In genomic region chr6:59030037-59030436, GRCm38 (mm10) we compare ENCODE assay signal across 25 mouse cellular contexts. TPM values are rescaled to one million over a fixed set of nuclear protein-coding genes. Genes with fewer than 3 reads are reported as not detected.
DNase-seq lines count a peak whose midpoint lies in the region; ATAC-seq and TF ChIP-seq lines count a peak whose summit lies in the region.
"Had no signal": no experiment of that assay in that cellular context is flagged by ENCODE, and none has a peak within 500 bp of the region (broad histone marks: within the 10 kb centered on the region; RNA-seq: fewer than 3 reads in every experiment).

No protein-coding gene starts in this region.

- TF ChIP-seq CTCF in lung, postnatal 0 days (IDR thresholded peaks at IDR 0.05): no peak

- H3K27ac ChIP-seq in lung, postnatal 0 days (ENCODE audit: low read length): no peak overlapping the region
- H3K27ac ChIP-seq: embryonic facial prominence, embryonic 10.5 days; embryonic facial prominence, embryonic 12.5 days; forebrain, embryonic 10.5 days; forebrain, embryonic 12.5 days had no signal

- H3K4me1 ChIP-seq in lung, postnatal 0 days (ENCODE audit: insufficient read depth, low read depth, low read length): peaks cover 5% of the 10 kb centered on the region; the same call in 1 of the 2 replicates
- H3K4me1 ChIP-seq: embryonic facial prominence, embryonic 10.5 days; embryonic facial prominence, embryonic 12.5 days; forebrain, embryonic 10.5 days; forebrain, embryonic 12.5 days had no signal

- H3K9me3 ChIP-seq in lung, postnatal 0 days (ENCODE audit: low read length): no peaks in the 10 kb centered on the region
- H3K9me3 ChIP-seq: embryonic facial prominence, embryonic 10.5 days; embryonic facial prominence, embryonic 12.5 days; forebrain, embryonic 10.5 days; forebrain, embryonic 12.5 days had no signal

- H3K4me2 ChIP-seq in lung, postnatal 0 days (replicated peaks; ENCODE audit: low read depth, low read length): no peak overlapping the region
- H3K4me2 ChIP-seq: embryonic facial prominence, embryonic 12.5 days; forebrain, embryonic 12.5 days had no signal

- no peaks in the 10 kb centered on the region for H3K36me3 ChIP-seq in lung, postnatal 0 days (ENCODE audit: insufficient read depth, low read length)
- H3K36me3 ChIP-seq: embryonic facial prominence, embryonic 10.5 days; embryonic facial prominence, embryonic 12.5 days; forebrain, embryonic 10.5 days; forebrain, embryonic 12.5 days had no signal

- no peak overlapping the region for H3K4me3 ChIP-seq in lung, postnatal 0 days (ENCODE audit: low read depth, low read length)
- H3K4me3 ChIP-seq: embryonic facial prominence, embryonic 10.5 days; embryonic facial prominence, embryonic 12.5 days; forebrain, embryonic 10.5 days; forebrain, embryonic 12.5 days had no signal

- no peak for TF ChIP-seq EP300 in lung, postnatal 0 days (IDR thresholded peaks at IDR 0.05)

- ATAC-seq in lung, postnatal 0 days: no peak
- ATAC-seq: activated CD4-positive, CD25-positive, alpha-beta regulatory T cell, adult 4 months; forebrain, embryonic 14.5 days; forebrain, embryonic 16.5 days; Patski had no signal

- H3K27me3 ChIP-seq in lung, postnatal 0 days (replicated peaks; ENCODE audit: insufficient read depth, low read length): no peaks in the 10 kb centered on the region
- H3K27me3 ChIP-seq: embryonic facial prominence, embryonic 12.5 days; forebrain, embryonic 12.5 days; Patski had no signal

- no peak overlapping the region for H3K9ac ChIP-seq in lung, postnatal 0 days (replicated peaks; ENCODE audit: low read depth)
- H3K9ac ChIP-seq: embryonic facial prominence, embryonic 12.5 days; forebrain, embryonic 12.5 days had no signal

- peak; percentile 37 for DNase-seq in lung, postnatal 0 days (ENCODE audit: low spot score)
- no peak for DNase-seq in lung, postnatal 25 days (ENCODE audit: low spot score)
- DNase-seq in 416B (ENCODE audit: low read depth) (peak; percentile 43), adipocyte (ENCODE audit: low spot score) (peak; percentile 51)
- DNase-seq in fat pad, adult 2 months (ENCODE audit: extremely low read depth, low read depth, low spot score): peak; percentile 69
- DNase-seq in adrenal gland, adult 18-20 months (ENCODE audit: low spot score in 2 of 2): no peak
- no peak for DNase-seq in thymus, postnatal 36 days
- no peak for DNase-seq in gastrocnemius, adult 18-20 months (ENCODE audit: low spot score)
- DNase-seq: adrenal gland, adult 8-10 months; adrenal gland, postnatal 14 days; adrenal gland, postnatal 36 days; cerebellum, adult 11-12 months; cerebellum, adult 2 months; cerebellum, adult 9-10 months; cerebellum, postnatal 10 days; cerebellum, postnatal 25 days had no signal

RNA-seq across cellular contexts. Expression of gene Fam13a, which starts 5.7 kb away (rescaled TPM):
- polyA plus RNA-seq in lung, postnatal 0 days (2015; fragmentation: Nextera tagmentation; extraction: Ambion mirVana): 21.4 and 23.5 TPM in 2 replicates
- 10 to 100 TPM; 50.7 to 60.7 TPM for total RNA-seq in adrenal gland, adult 18-20 months (2021)
- total RNA-seq in gastrocnemius, adult 18-20 months (2021): 1 to 10 TPM; 9.6 to 9.8 TPM
- total RNA-seq: MEL had no signal
- polyA plus RNA-seq: activated CD4-positive, CD25-positive, alpha-beta regulatory T cell, adult 4 months had no signal

Comparison
In these comparisons a context has a peak if more than half of its experiments do, and no peak if none do; other contexts are left out.
1. DNase-seq: peak in lung, postnatal 0 days (single experiment), 416B (single experiment), adipocyte (single experiment) and fat pad, adult 2 months (single experiment); none in lung, postnatal 25 days (single experiment), adrenal gland, adult 18-20 months (0 of 2), thymus, postnatal 36 days (0 of 2) and gastrocnemius, adult 18-20 months (single experiment).
2. RNA of gene Fam13a, which starts 5.7 kb away (total RNA-seq): 50.7 to 60.7 TPM in adrenal gland, adult 18-20 months; 9.6 to 9.8 TPM in gastrocnemius, adult 18-20 months; every median in the first group is over 4 times any median in the second.